Mouse (Mus musculus): ENCODE results near the gene Tecpr1.

Gene Tecpr1

DNA sequence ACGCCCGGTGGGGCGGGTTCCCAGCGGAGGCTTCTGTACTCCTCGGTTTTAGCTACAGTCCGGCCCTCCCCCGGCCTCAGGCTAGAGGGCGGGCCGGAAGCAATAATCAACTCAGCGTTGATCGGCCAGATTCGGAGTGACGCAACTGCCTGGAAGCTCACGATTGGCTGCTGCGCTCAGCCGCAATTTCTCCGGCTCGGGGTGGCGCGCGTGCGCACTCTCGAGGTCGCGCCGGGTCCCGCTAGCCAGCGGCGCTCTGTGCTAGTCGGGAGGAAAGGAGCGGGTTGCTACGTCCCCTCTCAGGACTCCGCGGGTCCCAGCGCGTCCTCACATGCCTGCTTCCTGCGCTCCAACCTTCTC lies at the start of gene Tecpr1:
TSS of gene Tecpr1 (minus strand) at position 113 of the 360 bp plus-strand sequence.
- DNase-seq (ENCODE audit: low read depth), result peak; percentile 96

- no peak for DNase-seq (ENCODE audit: low read depth)
Measured at GRCm38 (mm10) chr5:144271772-144272171, 48.4 kb upstream of the Tecpr1 start.

DNA sequence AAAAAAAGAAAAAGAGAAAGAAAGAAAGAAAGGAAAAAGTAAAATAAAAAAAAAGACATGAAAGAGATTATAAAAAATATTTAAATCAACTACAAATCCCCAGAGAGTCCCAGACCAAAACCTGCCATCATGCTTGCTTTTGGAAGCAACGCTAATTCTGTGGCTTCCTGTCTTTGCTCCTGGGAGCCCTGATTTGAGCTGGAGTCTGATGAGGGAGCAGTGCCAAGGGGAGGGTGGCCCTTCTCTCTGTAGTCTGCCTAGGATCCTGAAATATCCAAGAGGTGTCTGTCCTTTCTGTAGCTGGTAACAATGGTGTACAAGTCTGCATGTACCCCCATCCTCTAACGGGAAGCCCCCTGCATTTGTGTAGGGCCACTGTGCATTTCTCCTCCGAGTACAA lies 47.7 kb upstream of the Tecpr1 start:
- no peak for DNase-seq (ENCODE audit: low read depth)

DNA sequence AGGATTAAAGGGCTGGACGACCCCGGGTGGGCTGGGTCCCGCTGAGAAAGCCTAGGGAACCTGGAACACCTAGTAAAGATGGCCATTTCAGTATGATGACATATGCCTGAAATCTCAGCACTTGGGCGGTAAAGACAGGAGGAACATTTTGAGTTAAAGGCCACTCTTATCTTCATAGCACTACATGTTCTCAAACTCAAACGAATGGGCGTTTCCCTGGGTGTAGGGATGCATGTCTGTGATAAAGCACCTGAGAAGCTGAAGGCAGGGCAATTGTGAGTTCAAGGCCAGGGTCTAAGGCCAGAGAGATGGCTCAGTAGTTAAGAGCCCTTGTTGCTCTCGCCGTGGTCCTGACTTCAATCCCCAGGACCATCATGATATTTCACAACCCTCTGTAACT lies 47.0 kb upstream of the Tecpr1 start:
- no peak for DNase-seq (ENCODE audit: low read depth)

- no peak for DNase-seq (ENCODE audit: low read depth)
Measured at GRCm38 (mm10) chr5:144269926-144270325, 46.5 kb upstream of the Tecpr1 start.

DNA sequence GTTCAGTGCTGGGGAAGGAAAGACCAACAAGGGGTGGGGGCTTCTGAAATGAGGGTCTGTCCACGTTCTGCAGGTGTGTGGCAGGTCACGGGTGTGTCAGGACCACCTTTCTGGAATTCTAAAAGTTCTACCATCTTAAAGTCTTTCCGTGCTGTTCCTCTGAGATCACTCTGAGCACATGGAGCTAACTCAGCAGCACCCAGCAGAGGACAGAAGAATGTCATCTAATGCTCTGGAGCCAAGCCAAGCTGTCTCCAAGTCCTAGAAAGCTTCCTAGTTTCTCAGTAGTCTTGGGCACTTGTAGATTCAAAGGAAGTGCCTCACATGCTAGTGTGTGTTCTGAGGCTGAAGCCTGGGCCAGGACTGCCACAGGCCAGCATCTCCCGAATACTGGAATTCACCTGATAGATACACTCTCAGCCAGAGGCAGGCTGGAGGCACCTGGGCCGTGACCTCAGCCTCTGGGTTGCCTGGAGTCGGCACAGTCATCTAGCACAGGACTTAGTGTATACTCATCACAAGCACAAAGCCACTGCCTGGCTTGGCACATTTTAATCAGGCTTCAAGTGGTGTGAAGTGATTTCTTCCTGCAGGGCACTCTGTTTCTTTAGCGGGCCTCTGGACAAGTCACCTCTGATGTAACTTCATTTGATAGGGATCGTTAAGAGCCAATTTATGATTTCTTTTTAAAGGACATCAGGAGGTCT lies 44.3 kb upstream of the Tecpr1 start:
- no peak for DNase-seq (ENCODE audit: low read depth)

DNA sequence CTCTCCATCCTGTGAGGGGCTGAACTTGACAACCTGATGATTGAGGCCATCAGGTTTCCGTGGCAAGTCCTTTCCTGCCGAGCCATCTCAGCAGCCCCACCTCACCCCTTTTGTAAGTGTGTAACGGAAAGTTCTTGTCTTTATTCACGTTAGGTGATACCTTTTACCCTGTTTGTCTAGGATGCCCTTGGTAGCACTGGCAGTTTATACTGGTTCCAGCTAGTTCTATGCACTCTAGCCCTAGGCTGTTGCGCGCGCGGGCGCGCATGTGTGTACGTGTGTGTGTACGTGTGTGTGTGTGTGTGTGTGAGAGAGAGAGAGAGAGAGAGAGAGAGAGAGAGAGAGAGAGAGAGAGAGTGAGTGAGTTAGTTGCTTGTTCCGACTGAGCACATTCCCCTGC lies 40.1 kb upstream of the Tecpr1 start:
- no peak for DNase-seq (ENCODE audit: low read depth)

DNA sequence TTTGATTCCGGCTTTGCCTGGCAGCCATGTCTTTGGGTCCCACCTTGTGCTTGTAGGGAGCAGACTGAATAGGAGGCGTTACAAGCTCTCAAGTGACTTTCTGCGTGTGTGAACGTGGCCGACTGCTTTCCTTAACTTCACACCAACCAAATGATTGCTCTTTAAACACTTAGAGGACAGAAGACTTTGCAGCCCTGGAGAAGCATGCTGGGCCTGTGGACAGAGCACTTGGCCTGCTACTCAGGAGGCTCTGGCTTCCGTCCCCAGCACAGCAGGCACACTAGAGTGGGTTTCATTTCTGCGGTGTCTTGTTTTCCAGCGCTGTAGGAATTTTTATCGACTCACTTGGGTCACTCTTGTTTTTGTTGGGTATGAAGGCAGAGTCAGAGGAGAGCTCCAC lies 39.7 kb upstream of the Tecpr1 start:
- no peak for DNase-seq (ENCODE audit: low read depth)

- no peak for DNase-seq (ENCODE audit: low read depth)
Measured at GRCm38 (mm10) chr5:144261829-144262228, 38.4 kb upstream of the Tecpr1 start.

DNA sequence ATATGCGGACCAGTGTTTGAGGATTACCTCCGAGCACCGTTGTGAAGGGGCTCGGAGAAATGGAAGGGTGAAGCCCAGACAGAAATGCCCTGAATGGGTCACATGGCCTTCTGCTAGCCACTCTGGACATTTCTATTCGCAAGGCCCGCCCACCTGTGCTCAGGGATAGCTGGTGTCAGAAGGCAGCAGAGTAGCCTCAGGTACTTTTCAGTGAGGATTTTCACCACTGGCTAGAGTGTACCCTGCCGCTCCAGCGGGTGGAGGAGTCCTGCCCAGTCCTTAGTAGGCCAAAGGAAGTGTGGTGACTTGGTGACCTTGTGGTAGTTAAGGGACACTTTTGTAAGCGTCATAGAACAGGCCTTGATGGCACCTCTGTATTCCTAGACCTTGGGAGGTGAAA lies 37.9 kb upstream of the Tecpr1 start:
- no peak for DNase-seq (ENCODE audit: low read depth)

- no peak for DNase-seq (ENCODE audit: low read depth)
Measured at GRCm38 (mm10) chr5:144260464-144260863, 37.0 kb upstream of the Tecpr1 start.

DNA sequence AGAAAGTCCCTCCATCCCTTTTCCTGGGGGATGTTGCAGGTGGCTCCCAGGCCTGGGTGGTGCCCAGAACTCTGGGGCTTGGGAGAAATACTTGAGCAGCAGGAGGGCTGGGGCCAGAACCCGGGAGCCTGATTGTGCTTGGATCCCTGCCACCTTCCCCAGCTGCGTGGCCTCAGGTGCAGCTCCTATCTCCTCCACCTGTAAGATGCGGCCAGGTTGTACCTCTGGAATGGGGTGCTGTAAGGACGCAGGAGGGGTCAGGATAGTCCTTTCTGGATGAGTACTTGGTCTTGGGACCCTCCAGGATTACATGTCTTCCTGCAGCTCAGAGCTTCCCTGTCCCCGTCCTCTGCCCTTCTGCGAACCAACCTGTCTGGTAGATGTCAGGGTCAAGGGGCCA lies 35.8 kb upstream of the Tecpr1 start:
- DNase-seq (ENCODE audit: low read depth), result no peak

GRCm38 (mm10) chr5:144258687-144259086 lies 35.3 kb upstream of the Tecpr1 start:
- DNase-seq (ENCODE audit: low read depth), result no peak

DNA sequence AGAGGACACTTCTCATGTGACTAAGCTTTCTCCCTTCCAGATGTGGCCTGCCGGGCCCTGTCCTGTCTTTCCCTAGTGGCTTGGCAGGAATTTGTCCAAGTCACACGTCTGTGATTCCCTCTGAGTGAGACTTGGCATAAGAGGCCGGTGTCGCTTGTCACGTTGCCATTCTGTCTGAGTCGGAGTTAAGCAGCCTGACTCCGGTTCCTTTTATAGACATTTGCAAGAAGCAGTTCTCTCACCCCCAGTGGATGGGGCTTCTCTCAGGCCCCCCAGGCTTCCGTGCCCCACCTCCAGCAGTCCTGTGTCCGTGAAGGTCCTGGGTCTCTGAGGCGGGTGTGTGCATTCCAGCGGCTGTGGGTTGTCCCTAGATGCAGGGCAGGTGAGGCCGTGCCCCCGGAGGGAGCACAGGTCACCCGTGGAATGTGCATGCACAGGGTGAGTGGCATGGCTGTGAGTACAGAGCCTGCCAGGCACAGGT lies 34.8 kb upstream of the Tecpr1 start:
- DNase-seq (ENCODE audit: low read depth), result no peak

GRCm38 (mm10) chr5:144257451-144258110 lies 34.2 kb upstream of the Tecpr1 start:
- no peak for DNase-seq (ENCODE audit: low read depth)

DNA sequence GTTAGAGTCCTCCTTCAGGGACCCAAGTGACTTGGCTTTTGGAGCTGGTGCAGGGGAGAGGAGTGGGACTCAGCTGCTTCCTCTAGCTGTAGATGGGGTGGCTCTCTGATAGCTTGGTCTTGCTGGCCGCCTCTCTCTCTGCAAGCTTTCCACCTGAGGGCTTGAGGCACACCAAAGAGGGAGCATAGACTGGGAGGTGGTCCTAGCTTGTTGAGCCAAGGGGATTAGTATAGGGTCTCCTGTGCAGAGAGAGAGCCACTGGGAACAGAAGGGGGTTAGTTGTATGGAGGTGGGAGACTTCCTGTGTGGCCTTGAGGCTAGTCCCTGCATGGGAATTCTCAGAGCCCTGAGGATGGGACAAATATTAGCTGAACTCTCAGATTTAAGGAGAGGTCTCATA lies 33.5 kb upstream of the Tecpr1 start:
- DNase-seq (ENCODE audit: low read depth), result no peak

DNA sequence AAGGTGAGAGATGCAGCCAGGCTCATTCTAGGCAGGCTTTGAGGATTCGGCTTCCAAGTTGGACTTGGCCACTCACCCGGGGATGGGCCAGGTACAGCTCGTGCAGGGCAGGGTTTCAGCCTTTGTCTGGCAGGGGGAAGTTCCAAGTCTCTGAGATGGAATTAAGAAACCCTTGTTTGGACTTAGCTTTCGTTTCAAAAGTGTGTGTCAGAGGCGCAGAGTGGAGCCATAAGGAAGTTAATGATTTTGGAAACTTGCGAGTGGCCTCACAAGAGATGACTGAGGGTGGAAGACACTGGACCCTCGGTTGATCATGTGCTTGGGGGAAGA lies 33.1 kb upstream of the Tecpr1 start:
- no peak for DNase-seq (ENCODE audit: low read depth)

DNA sequence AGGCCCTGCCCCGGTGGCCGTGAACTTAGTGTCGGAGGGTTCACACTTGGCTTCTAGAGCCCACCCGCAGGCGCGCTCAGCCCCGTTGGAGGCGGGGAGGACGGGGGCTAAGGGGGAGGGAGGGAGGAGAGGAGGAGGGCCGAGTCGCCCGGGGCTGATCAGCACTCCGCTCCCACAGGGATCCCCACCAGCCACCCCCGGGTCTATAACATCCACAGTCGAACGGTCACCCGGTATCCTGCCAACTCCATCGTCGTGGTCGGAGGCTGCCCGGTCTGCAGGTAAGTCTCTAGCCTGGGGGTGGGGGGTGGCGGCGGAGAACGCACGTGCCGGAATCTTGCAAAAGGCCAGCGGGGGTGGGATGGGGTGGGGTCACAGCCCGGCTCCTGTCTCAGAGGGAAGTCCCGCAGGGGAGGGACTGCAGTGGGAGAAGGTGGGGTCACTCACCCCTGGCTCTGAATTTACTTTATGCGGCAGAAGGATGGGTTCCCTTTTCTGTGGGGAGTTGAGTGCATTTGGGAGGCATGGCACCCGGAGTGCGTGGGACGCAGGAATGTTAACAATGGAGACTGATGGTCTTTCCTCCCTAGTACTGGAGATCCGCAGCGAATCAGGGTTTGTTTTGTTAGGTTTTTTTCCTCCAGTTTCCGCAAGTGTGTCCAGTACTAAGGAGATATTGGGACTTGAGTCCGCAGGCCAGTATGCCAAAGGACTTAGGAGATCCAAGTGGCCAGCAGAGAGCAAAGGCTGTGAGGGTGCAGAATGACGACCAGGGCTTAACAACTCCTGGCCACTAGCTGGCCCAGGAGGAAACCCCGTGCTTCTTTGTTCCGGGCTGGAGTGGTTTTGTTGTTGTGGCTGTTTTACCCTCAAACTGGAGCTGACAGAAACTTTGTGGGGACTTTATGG lies 32.5 kb upstream of the Tecpr1 start:
- peak; percentile 55 for DNase-seq (ENCODE audit: low read depth)

DNA sequence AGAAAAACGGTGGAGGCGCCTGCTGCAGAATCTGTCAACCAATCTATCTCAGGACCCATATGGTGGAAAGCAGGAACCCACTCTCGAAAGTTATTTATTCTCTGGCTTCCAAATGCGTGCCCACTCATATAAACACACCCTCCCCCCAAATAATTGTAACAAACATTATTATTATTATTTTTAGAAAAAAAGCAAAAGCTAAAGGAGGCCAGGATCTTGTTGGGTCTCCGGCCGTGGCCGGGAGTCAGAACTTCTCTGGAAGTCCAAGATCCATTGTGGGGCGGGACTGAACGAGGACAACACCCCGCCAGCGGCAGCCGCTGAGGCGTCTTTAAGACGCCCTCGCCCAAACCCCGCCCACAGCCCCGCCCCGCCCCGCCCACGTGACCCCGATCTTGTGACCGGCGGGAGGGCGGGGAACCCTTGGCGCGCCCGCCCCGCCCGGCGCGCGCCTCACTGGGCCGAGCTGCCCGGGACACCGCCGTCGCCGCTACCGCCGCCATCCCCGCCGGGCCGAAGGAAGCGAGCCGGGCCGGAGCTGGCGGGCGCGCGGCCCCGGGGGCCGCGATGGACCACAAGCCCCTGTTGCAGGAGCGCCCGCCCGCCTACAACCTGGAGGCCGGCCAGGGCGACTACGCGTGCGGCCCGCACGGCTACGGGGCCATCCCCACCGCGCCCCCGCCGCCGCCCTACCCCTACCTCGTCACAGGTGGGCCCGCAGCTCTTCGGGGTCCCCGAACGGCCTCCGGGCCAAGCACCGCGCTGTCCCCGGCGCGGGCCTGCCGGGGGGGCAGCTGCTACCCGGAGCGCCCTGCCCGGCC lies 31.6 kb upstream of the Tecpr1 start:
- DNase-seq (ENCODE audit: low read depth), result peak; percentile 90

- peak; percentile 62 for DNase-seq (ENCODE audit: low read depth)
Measured at GRCm38 (mm10) chr5:144254122-144254810, 30.9 kb upstream of the Tecpr1 start.

DNA sequence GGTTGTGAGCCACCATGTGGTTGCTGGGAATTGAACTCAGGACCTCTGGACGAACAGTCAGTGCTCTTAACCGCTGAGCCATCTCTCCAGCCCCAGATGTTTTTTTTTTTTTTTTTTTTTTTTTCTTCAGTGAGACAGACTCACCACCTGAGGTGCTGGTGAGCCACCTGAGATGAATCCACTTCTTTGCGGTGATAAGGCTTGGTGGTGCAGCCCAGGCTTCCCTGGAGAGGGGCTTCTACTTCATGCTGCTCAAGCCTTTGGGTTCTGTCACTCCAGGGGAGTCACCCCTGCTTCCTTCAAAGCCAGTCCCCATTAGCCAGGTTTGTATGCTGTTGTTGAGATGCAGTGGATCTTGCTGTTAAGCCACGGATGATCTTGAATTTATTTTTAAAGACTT lies 29.8 kb upstream of the Tecpr1 start:
- peak; percentile 59 for DNase-seq (ENCODE audit: low read depth)

Measured in naive thymus-derived CD4-positive, alpha-beta T cell, adult 2 months (primary cell).